Comparison of ENCODE assay signal across 19 mouse cellular contexts in the genomic region with DNA sequence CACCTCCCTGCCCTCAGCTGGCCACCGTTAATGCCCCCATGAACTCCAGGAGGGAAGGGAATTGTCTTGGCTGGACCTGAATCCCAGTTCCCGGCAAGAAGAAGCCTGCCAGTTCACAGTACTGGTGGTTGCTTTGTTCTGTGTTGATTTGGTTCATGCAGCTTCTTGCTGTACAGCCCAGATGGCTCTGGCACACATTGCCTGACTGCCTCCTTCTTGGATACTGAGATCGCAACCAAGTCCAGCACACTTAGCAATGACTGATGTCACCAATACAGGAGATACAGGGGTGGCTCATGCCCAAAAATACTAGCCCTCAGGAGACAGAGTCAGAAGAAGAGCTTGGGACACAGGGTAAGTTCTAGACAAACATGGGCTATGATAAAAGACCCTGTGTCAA. TPM values are rescaled to one million over a fixed set of nuclear protein-coding genes. Genes with fewer than 3 reads are reported as not detected.
DNase-seq lines count a peak whose midpoint lies in the region; ATAC-seq lines count a peak whose summit lies in the region.
"Had no signal": no experiment of that assay in that cellular context is flagged by ENCODE, and none has a peak within 500 bp of the region (broad histone marks: within the 10 kb centered on the region; RNA-seq: fewer than 3 reads in every experiment).

No protein-coding gene starts in this region.

- H3K9ac ChIP-seq in hindbrain, embryonic 15.5 days = no peak overlapping the region
- H3K9ac ChIP-seq in hindbrain, embryonic 11.5 days (ENCODE audit: low read depth, low read length) = no peak overlapping the region
- no peak overlapping the region for H3K9ac ChIP-seq in forebrain, embryonic 16.5 days (replicated peaks; ENCODE audit: low read depth, low read length)
- H3K9ac ChIP-seq: embryonic facial prominence, embryonic 13.5 days; liver, embryonic 14.5 days had no signal

- H3K27ac ChIP-seq in hindbrain, embryonic 15.5 days (replicated peaks) = peak overlapping the region; percentile 65
- no peak overlapping the region for H3K27ac ChIP-seq in hindbrain, embryonic 11.5 days (ENCODE audit: low read depth, low read length)
- H3K27ac ChIP-seq in forebrain, embryonic 16.5 days (ENCODE audit: low read length) = peak overlapping the region; percentile 77
- H3K27ac ChIP-seq: embryonic facial prominence, embryonic 13.5 days; liver, embryonic 14.5 days; macrophage had no signal

- 50% methylated on average over 3 of the region's 3 CpGs for WGBS in hindbrain, embryonic 15.5 days
- 71% methylated on average over 3 of the region's 3 CpGs for WGBS in hindbrain, embryonic 11.5 days
- WGBS in forebrain, embryonic 16.5 days = 35% methylated on average over 3 of the region's 3 CpGs

- no peaks in the 10 kb centered on the region for H3K36me3 ChIP-seq in hindbrain, embryonic 15.5 days
- no peaks in the 10 kb centered on the region for H3K36me3 ChIP-seq in hindbrain, embryonic 11.5 days (ENCODE audit: control insufficient read depth, insufficient read depth, low read length)
- H3K36me3 ChIP-seq in forebrain, embryonic 16.5 days (ENCODE audit: control insufficient read depth, insufficient read depth) = no peaks in the 10 kb centered on the region
- H3K36me3 ChIP-seq: embryonic facial prominence, embryonic 13.5 days; G1E had no signal

- no peak overlapping the region for H3K4me2 ChIP-seq in hindbrain, embryonic 15.5 days
- no peak overlapping the region for H3K4me2 ChIP-seq in hindbrain, embryonic 11.5 days (replicated peaks; ENCODE audit: low read depth, low read length)
- H3K4me2 ChIP-seq in forebrain, embryonic 16.5 days (ENCODE audit: low read length) = no peak overlapping the region
- H3K4me2 ChIP-seq: embryonic facial prominence, embryonic 13.5 days had no signal

- ATAC-seq in hindbrain, embryonic 15.5 days (ENCODE audit: low FRiP score, low read depth) = peak; percentile 63; the same call in 1 of the 2 replicates
- ATAC-seq in hindbrain, embryonic 11.5 days (ENCODE audit: low FRiP score) = no peak
- peak; percentile 88 for ATAC-seq in forebrain, embryonic 16.5 days
- ATAC-seq: activated CD4-positive, CD25-positive, alpha-beta regulatory T cell, adult 4 months had no signal

- peaks cover 14% of the 10 kb centered on the region for H3K4me1 ChIP-seq in hindbrain, embryonic 15.5 days (replicated peaks)
- no peaks in the 10 kb centered on the region for H3K4me1 ChIP-seq in hindbrain, embryonic 11.5 days (replicated peaks; ENCODE audit: control insufficient read depth, insufficient read depth, low read length)
- peaks cover 19% of the 10 kb centered on the region for H3K4me1 ChIP-seq in forebrain, embryonic 16.5 days (replicated peaks; ENCODE audit: control insufficient read depth, insufficient read depth, low read length)

- H3K4me3 ChIP-seq in hindbrain, embryonic 15.5 days = no peak overlapping the region
- no peak overlapping the region for H3K4me3 ChIP-seq in hindbrain, embryonic 11.5 days (ENCODE audit: low read depth, low read length)
- no peak overlapping the region for H3K4me3 ChIP-seq in forebrain, embryonic 16.5 days (replicated peaks; ENCODE audit: low read length)
- H3K4me3 ChIP-seq: embryonic facial prominence, embryonic 13.5 days had no signal

- no peaks in the 10 kb centered on the region for H3K9me3 ChIP-seq in hindbrain, embryonic 15.5 days
- no peaks in the 10 kb centered on the region for H3K9me3 ChIP-seq in hindbrain, embryonic 11.5 days (ENCODE audit: control insufficient read depth, low read length)
- no peaks in the 10 kb centered on the region for H3K9me3 ChIP-seq in forebrain, embryonic 16.5 days (ENCODE audit: control insufficient read depth, low read length)
- H3K9me3 ChIP-seq: embryonic facial prominence, embryonic 13.5 days; G1E had no signal

- no peak for DNase-seq in hindbrain, embryonic 11.5 days (ENCODE audit: low spot score)
- peak; percentile 45 for DNase-seq in right cerebral cortex, postnatal 25 days
- no peak for DNase-seq in right cerebral cortex, adult 18-20 months
- no peak for DNase-seq in kidney, postnatal 14 days
- DNase-seq in gastrocnemius, postnatal 25 days = no peak
- DNase-seq in spleen, postnatal 14 days (ENCODE audit: low spot score in 2 of 2) = no peak
- DNase-seq: B cell, adult 2 months; heart, adult 18-20 months; heart, postnatal 36 days; kidney, adult 8-10 months had no signal

- no peaks in the 10 kb centered on the region for H3K27me3 ChIP-seq in hindbrain, embryonic 15.5 days
- no peaks in the 10 kb centered on the region for H3K27me3 ChIP-seq in hindbrain, embryonic 11.5 days (ENCODE audit: control insufficient read depth, insufficient read depth, low read length)
- no peaks in the 10 kb centered on the region for H3K27me3 ChIP-seq in forebrain, embryonic 16.5 days (replicated peaks; ENCODE audit: control insufficient read depth, insufficient read depth, low read length)
- H3K27me3 ChIP-seq: embryonic facial prominence, embryonic 13.5 days had no signal

RNA-seq across cellular contexts. Expression of gene Mmd2, which starts 12.9 kb away (rescaled TPM):
- polyA plus RNA-seq in hindbrain, embryonic 15.5 days (2015; fragmentation: Nextera tagmentation; extraction: Ambion mirVana) = 63.2 and 63.8 TPM in 2 replicates
- polyA plus RNA-seq in hindbrain, embryonic 11.5 days (2014; fragmentation: Nextera tagmentation; extraction: Ambion mirVana) = 5.0 TPM in 2 replicates
- polyA plus RNA-seq in forebrain, embryonic 16.5 days (2015; fragmentation: Nextera tagmentation; extraction: Ambion mirVana) = 77.4 and 91.5 TPM in 2 replicates
- total RNA-seq in gastrocnemius, postnatal 25 days (2021) = not detected
- total RNA-seq: monocyte, adult 5-6 weeks; neutrophil, adult 5-6 weeks had no signal
- polyA plus RNA-seq: activated CD4-positive, CD25-positive, alpha-beta regulatory T cell, adult 4 months; G1E; macrophage had no signal

RNA-seq across cellular contexts. Expression of gene Wipi2, which starts 31.8 kb away (rescaled TPM):
- 44.6 and 45.7 TPM in 2 replicates for polyA plus RNA-seq in hindbrain, embryonic 15.5 days (2015; fragmentation: Nextera tagmentation; extraction: Ambion mirVana)
- 43.3 and 52.0 TPM in 2 replicates for polyA plus RNA-seq in hindbrain, embryonic 11.5 days (2014; fragmentation: Nextera tagmentation; extraction: Ambion mirVana)
- polyA plus RNA-seq in forebrain, embryonic 16.5 days (2015; fragmentation: Nextera tagmentation; extraction: Ambion mirVana) = 50.2 and 53.3 TPM in 2 replicates
- total RNA-seq in gastrocnemius, postnatal 25 days (2021) = 10 to 100 TPM; 28.6 to 28.8 TPM

RNA-seq across cellular contexts. Expression of gene Radil, which starts 44.8 kb away (rescaled TPM):
- 21.8 and 23.2 TPM in 2 replicates for polyA plus RNA-seq in hindbrain, embryonic 15.5 days (2015; fragmentation: Nextera tagmentation; extraction: Ambion mirVana)
- 2.6 and 2.8 TPM in 2 replicates for polyA plus RNA-seq in hindbrain, embryonic 11.5 days (2014; fragmentation: Nextera tagmentation; extraction: Ambion mirVana)
- polyA plus RNA-seq in forebrain, embryonic 16.5 days (2015; fragmentation: Nextera tagmentation; extraction: Ambion mirVana) = 9.6 and 17.6 TPM in 2 replicates
- 1 to 10 TPM; 1.9 to 3.4 TPM for total RNA-seq in gastrocnemius, postnatal 25 days (2021)
- total RNA-seq: monocyte, adult 5-6 weeks; neutrophil, adult 5-6 weeks had no signal
- polyA plus RNA-seq: activated CD4-positive, CD25-positive, alpha-beta regulatory T cell, adult 4 months; G1E; macrophage had no signal

Comparison
In these comparisons a context has a peak if more than half of its experiments do, and no peak if none do; other contexts are left out.
1. RNA of gene Mmd2, which starts 12.9 kb away (polyA plus RNA-seq): 77.4 to 91.5 TPM in forebrain, embryonic 16.5 days and 63.2 to 63.8 TPM in hindbrain, embryonic 15.5 days; 5.0 TPM in hindbrain, embryonic 11.5 days; every median in the first group is over 10 times any median in the second.